Mouse (Mus musculus) adrenal gland, postnatal 25 days (tissue): ENCODE results near the gene Abcf2. TPM values are rescaled to one million over a fixed set of nuclear protein-coding genes. Genes with fewer than 3 reads are reported as not detected.

Source experiments
- DNase-seq: peaks from one replicate; pipeline ENCODE4 v3.0.0; 2021; ENCODE audit warnings: mixed read lengths
- microRNA-seq, 2 experiments: library from miRNA; unstranded; fragments of <30 nt; microRNA quantifications; one replicate each; pipeline ENCODE4 v1.2.0; 2021
- total RNA-seq: library from RNA; stranded (reverse); gene quantifications from 2 replicates; pipeline ENCODE4 v1.2.3, GENCODE M21; 2021

The Abcf2 gene
- total RNA-seq, 1 experiment from 2014 or later: 76.8 TPM

GRCm38 (mm10) chr5:24526190-24526888 lies 50.9 kb downstream of the Abcf2 start:
- DNase-seq: no peak

GRCm38 (mm10) chr5:24525360-24526189 lies 51.7 kb downstream of the Abcf2 start:
- no peak for DNase-seq

GRCm38 (mm10) chr5:24524522-24524921 lies 52.7 kb downstream of the Abcf2 start:
- DNase-seq: no peak

GRCm38 (mm10) chr5:24523806-24524205 lies 53.5 kb downstream of the Abcf2 start:
- DNase-seq: no peak

GRCm38 (mm10) chr5:24521366-24521765 lies 55.9 kb downstream of the Abcf2 start:
- DNase-seq: no peak

Small RNA genes lying within 50 kb of the gene (microRNA-seq; reads per million reads assigned to microRNA genes)
- gene Mir671: 1,127 to 1,408 reads per million in 2 experiments

Other genes with a start within 250 kb of the Abcf2 start
- 12.7 and 26.0 TPM in 2 replicates for gene Kcnh2, start 225.9 kb downstream of the Abcf2 start, total RNA-seq
- 8.3 and 8.7 TPM in 2 replicates for gene Nos3, start 212.7 kb downstream of the Abcf2 start, total RNA-seq
- 0.27 and 1.2 TPM in 2 replicates for gene Atg9b, start 185.3 kb downstream of the Abcf2 start, total RNA-seq
- gene Abcb8, start 183.8 kb downstream of the Abcf2 start, total RNA-seq: 83.6 and 88.2 TPM in 2 replicates
- 0.43 TPM in 1 of 2 replicates, not detected in the other for gene Asic3, start 164.1 kb downstream of the Abcf2 start, total RNA-seq
- gene Cdk5, start 153.9 kb downstream of the Abcf2 start, total RNA-seq: 46.4 and 51.2 TPM in 2 replicates
- 50.5 and 59.1 TPM in 2 replicates for gene Slc4a2, start 153.6 kb downstream of the Abcf2 start, total RNA-seq
- gene Fastk, start 132.2 kb downstream of the Abcf2 start, total RNA-seq: 114 and 119 TPM in 2 replicates
- 12.5 and 16.8 TPM in 2 replicates for gene Tmub1, start 129.6 kb downstream of the Abcf2 start, total RNA-seq
- gene Agap3, start 125.3 kb downstream of the Abcf2 start, total RNA-seq: 75.6 and 89.0 TPM in 2 replicates
- gene Gbx1, start 50.3 kb downstream of the Abcf2 start, total RNA-seq: not detected in 2 replicates
- gene Asb10, start 36.5 kb downstream of the Abcf2 start, total RNA-seq: 0.67 TPM in 1 of 2 replicates, not detected in the other
- gene 4931409K22Rik, start 20.7 kb downstream of the Abcf2 start, total RNA-seq: not detected in 2 replicates
- 40.7 and 66.4 TPM in 2 replicates for gene Chpf2, start 9.3 kb upstream of the Abcf2 start, total RNA-seq
- 14.5 and 18.7 TPM in 2 replicates for gene Smarcd3, start 46.9 kb upstream of the Abcf2 start, total RNA-seq
- gene Nub1, start 108.1 kb upstream of the Abcf2 start, total RNA-seq: 59.5 and 71.3 TPM in 2 replicates
- 3.2 and 3.6 TPM in 2 replicates for gene Wdr86, start 153.3 kb upstream of the Abcf2 start, total RNA-seq
- 2.4 TPM in 1 of 2 replicates, not detected in the other for gene Crygn, start 180.5 kb upstream of the Abcf2 start, total RNA-seq